17 mouse cellular contexts compared by ENCODE assay signal in the genomic region with DNA sequence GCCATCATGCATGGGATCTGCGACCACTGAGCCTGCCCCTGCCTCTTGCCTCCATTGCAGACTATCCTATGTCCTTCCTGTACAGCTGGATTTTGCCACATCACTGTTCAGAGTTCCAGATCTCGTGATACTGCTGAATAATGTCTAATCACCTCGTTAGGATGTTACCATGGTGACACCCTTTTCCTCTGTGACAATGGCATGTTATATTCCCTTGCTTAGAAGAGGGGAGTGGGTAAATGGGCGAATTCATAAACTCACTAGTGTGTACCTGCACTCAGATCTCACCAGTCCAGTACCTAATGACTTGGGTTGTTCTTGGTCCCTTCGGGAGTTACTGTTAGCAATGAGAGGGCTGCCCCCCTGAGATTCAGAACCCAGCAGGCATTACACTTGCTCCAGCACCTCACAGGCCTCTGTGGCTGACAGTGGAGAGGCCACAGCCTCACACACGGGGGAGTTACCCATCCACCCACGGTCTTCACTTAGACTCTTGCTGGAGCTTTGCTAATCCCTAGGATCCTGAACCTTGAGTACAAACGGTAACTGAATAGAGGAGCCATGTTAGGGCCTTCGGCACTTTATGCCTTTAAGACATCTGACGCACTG. TPM values are rescaled to one million over a fixed set of nuclear protein-coding genes. Genes with fewer than 3 reads are reported as not detected.
DNase-seq lines count a peak whose midpoint lies in the region; ATAC-seq and TF ChIP-seq lines count a peak whose summit lies in the region.
"Had no signal": no experiment of that assay in that cellular context is flagged by ENCODE, and none has a peak within 500 bp of the region (broad histone marks: within the 10 kb centered on the region; RNA-seq: fewer than 3 reads in every experiment).

No protein-coding gene starts in this region.

- TF ChIP-seq CTCF in layer of hippocampus, adult 2 months (conservative IDR thresholded peaks at IDR 0.05) = no peak

- H3K27ac ChIP-seq in layer of hippocampus, adult 2 months = peak overlapping the region; percentile 3; the same call in 1 of the 2 replicates
- peak overlapping the region; percentile 88 for H3K27ac ChIP-seq in forebrain, embryonic 15.5 days (replicated peaks)
- peak overlapping the region; percentile 62 for H3K27ac ChIP-seq in midbrain, embryonic 15.5 days
- H3K27ac ChIP-seq: embryonic facial prominence, embryonic 10.5 days; limb, embryonic 13.5 days; neural tube, embryonic 12.5 days had no signal

- no peaks in the 10 kb centered on the region for H3K36me3 ChIP-seq in forebrain, embryonic 15.5 days
- H3K36me3 ChIP-seq in midbrain, embryonic 15.5 days (replicated peaks) = no peaks in the 10 kb centered on the region
- H3K36me3 ChIP-seq: embryonic facial prominence, embryonic 10.5 days; limb, embryonic 13.5 days; neural tube, embryonic 12.5 days had no signal

- H3K27me3 ChIP-seq in forebrain, embryonic 15.5 days = no peaks in the 10 kb centered on the region
- H3K27me3 ChIP-seq in midbrain, embryonic 15.5 days (replicated peaks) = no peaks in the 10 kb centered on the region
- H3K27me3 ChIP-seq: heart, embryonic 12.5 days; limb, embryonic 13.5 days; neural tube, embryonic 12.5 days; Patski had no signal

- DNase-seq in cerebellum, postnatal 10 days = no peak
- DNase-seq in layer of hippocampus, adult 2 months (ENCODE audit: low spot score in 2 of 2) = no peak
- DNase-seq in layer of hippocampus, adult 8-10 months (ENCODE audit: low spot score in 2 of 2) = no peak
- DNase-seq in ovary, postnatal 36 days (ENCODE audit: low spot score) = no peak
- no peak for DNase-seq in kidney, adult 18-20 months
- DNase-seq: kidney, postnatal 36 days; liver, postnatal 0 days had no signal

- ATAC-seq in cerebellum, adult (ENCODE audit: insufficient number of reproducible peaks, low FRiP score, low TSS enrichment) = 0 out of 2 replicates have a peak, but pooled peaks have one; percentile 17
- peak; percentile 53 for ATAC-seq in forebrain, embryonic 15.5 days (replicated peaks)
- ATAC-seq in midbrain, embryonic 15.5 days (replicated peaks) = peak; percentile 11; the same call in 1 of the 2 replicates
- ATAC-seq: liver, postnatal 0 days; Patski had no signal

- peaks cover 43% of the 10 kb centered on the region for H3K4me1 ChIP-seq in forebrain, embryonic 15.5 days
- peaks cover 11% of the 10 kb centered on the region for H3K4me1 ChIP-seq in midbrain, embryonic 15.5 days
- H3K4me1 ChIP-seq: limb, embryonic 13.5 days had no signal

- WGBS in forebrain, embryonic 15.5 days = 28% methylated on average over 10 of the region's 10 CpGs
- WGBS in midbrain, embryonic 15.5 days = 42% methylated on average over 10 of the region's 10 CpGs

- no peaks in the 10 kb centered on the region for H3K9me3 ChIP-seq in forebrain, embryonic 15.5 days
- no peaks in the 10 kb centered on the region for H3K9me3 ChIP-seq in midbrain, embryonic 15.5 days
- H3K9me3 ChIP-seq: neural tube, embryonic 12.5 days had no signal

- H3K9ac ChIP-seq in forebrain, embryonic 15.5 days (replicated peaks) = no peak overlapping the region
- H3K9ac ChIP-seq in midbrain, embryonic 15.5 days = no peak overlapping the region
- H3K9ac ChIP-seq: heart, embryonic 12.5 days; limb, embryonic 13.5 days; liver, postnatal 0 days; neural tube, embryonic 12.5 days had no signal

- H3K4me2 ChIP-seq in forebrain, embryonic 15.5 days (replicated peaks) = no peak overlapping the region; the same call in 1 of the 2 replicates
- H3K4me2 ChIP-seq in midbrain, embryonic 15.5 days = no peak overlapping the region
- H3K4me2 ChIP-seq: heart, embryonic 12.5 days; limb, embryonic 13.5 days; neural tube, embryonic 12.5 days had no signal

- H3K4me3 ChIP-seq in layer of hippocampus, adult 2 months = no peak overlapping the region
- no peak overlapping the region for H3K4me3 ChIP-seq in forebrain, embryonic 15.5 days
- H3K4me3 ChIP-seq in midbrain, embryonic 15.5 days = no peak overlapping the region
- H3K4me3 ChIP-seq: embryonic facial prominence, embryonic 10.5 days; heart, embryonic 12.5 days; limb, embryonic 13.5 days; neural tube, embryonic 12.5 days had no signal

RNA-seq across cellular contexts. Expression of a gene that starts 11.3 kb away (rescaled TPM):
- 1 to 10 TPM; 2.0 to 2.5 TPM for total RNA-seq in layer of hippocampus, adult 2 months (2021)
- 1 to 10 TPM; 2.7 to 4.6 (median 2.9) TPM for total RNA-seq in layer of hippocampus, adult 8-10 months (2022)
- polyA plus RNA-seq in forebrain, embryonic 15.5 days (2015; fragmentation: Nextera tagmentation; extraction: Ambion mirVana) = 4.0 TPM in 2 replicates
- 4.0 and 5.5 TPM in 2 replicates for polyA plus RNA-seq in midbrain, embryonic 15.5 days (2015; fragmentation: Nextera tagmentation; extraction: Ambion mirVana)
- total RNA-seq: gastrocnemius, postnatal 25 days; megakaryocyte progenitor cell, adult 5-6 weeks had no signal
- polyA plus RNA-seq: heart, embryonic 12.5 days; liver, postnatal 0 days had no signal

RNA-seq across cellular contexts. Expression of a gene that starts 17.2 kb away (rescaled TPM):
- 10 to 100 TPM; 36.5 to 39.2 TPM for total RNA-seq in layer of hippocampus, adult 2 months (2021)
- total RNA-seq in layer of hippocampus, adult 8-10 months (2022) = 10 to 100 TPM; 31.7 to 40.0 (median 39.2) TPM
- polyA plus RNA-seq in forebrain, embryonic 15.5 days (2015; fragmentation: Nextera tagmentation; extraction: Ambion mirVana) = 50.3 and 53.0 TPM in 2 replicates
- polyA plus RNA-seq in midbrain, embryonic 15.5 days (2015; fragmentation: Nextera tagmentation; extraction: Ambion mirVana) = 42.6 and 43.6 TPM in 2 replicates

RNA-seq across cellular contexts. Expression of a gene that starts 55.5 kb away (rescaled TPM):
- 10 to 100 TPM; 17.7 to 21.3 TPM for total RNA-seq in layer of hippocampus, adult 2 months (2021)
- 10 to 100 TPM; 17.0 to 23.8 (median 19.4) TPM for total RNA-seq in layer of hippocampus, adult 8-10 months (2022)
- 52.9 and 55.3 TPM in 2 replicates for polyA plus RNA-seq in forebrain, embryonic 15.5 days (2015; fragmentation: Nextera tagmentation; extraction: Ambion mirVana)
- polyA plus RNA-seq in midbrain, embryonic 15.5 days (2015; fragmentation: Nextera tagmentation; extraction: Ambion mirVana) = 60.4 and 62.9 TPM in 2 replicates

RNA-seq across cellular contexts. Expression of a gene that starts 56.2 kb away (rescaled TPM):
- 10 to 100 TPM; 68.7 to 69.9 TPM for total RNA-seq in layer of hippocampus, adult 2 months (2021)
- 10 to 100 TPM; 71.3 to 76.6 (median 74.9) TPM for total RNA-seq in layer of hippocampus, adult 8-10 months (2022)
- 115 and 117 TPM in 2 replicates for polyA plus RNA-seq in forebrain, embryonic 15.5 days (2015; fragmentation: Nextera tagmentation; extraction: Ambion mirVana)
- polyA plus RNA-seq in midbrain, embryonic 15.5 days (2015; fragmentation: Nextera tagmentation; extraction: Ambion mirVana) = 91.7 and 95.6 TPM in 2 replicates

Comparison
In these comparisons a context has a peak if more than half of its experiments do, and no peak if none do; other contexts are left out.
1. H3K27ac ChIP-seq: peak in every context shown above with its lines; median percentile 88 in forebrain, embryonic 15.5 days; 62 in midbrain, embryonic 15.5 days; 3 in layer of hippocampus, adult 2 months.